Mouse (Mus musculus): ENCODE measurements around the gene Hs2st1. TPM values are rescaled to one million over a fixed set of nuclear protein-coding genes. Genes with fewer than 3 reads are reported as not detected.

The Hs2st1 gene
- polyA plus RNA-seq, 1 experiment from 2014 or later: 13.7 TPM

DNA sequence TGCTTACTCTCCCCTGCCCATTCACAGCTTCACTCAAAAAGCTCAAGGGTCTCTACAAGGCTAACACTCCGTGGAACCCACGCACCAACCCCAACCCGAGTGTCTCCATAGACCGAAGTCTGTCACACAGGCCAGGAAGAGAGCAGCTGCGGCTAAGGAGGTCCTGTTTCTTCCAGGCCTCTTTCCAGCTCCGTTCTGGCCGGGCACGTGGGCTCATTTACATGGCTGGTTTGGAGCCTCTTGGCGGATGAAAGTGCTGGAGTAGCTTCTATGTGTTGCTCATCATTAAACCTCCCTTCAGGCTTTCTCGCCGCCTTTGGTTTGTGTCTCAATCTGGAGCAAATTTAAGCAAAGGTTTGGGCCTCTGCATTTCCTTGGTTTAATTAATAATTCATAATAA, 164.7 kb downstream of the Hs2st1 start:
- WGBS: 85% methylated on average over 11 of the region's 11 CpGs
- H3K9me3 ChIP-seq: no peaks in the 10 kb centered on the region
- H3K4me3 ChIP-seq: no peak overlapping the region
- no peak for DNase-seq (ENCODE audit: extremely low spot score, low spot score)
- no peak overlapping the region for H3K27ac ChIP-seq
- no peaks in the 10 kb centered on the region for H3K36me3 ChIP-seq (replicated peaks)
- no peaks in the 10 kb centered on the region; the same call in 1 of the 2 replicates for H3K4me1 ChIP-seq
- H3K27me3 ChIP-seq (ENCODE audit: poor library complexity, severe bottlenecking): peaks cover 18% of the 10 kb centered on the region

DNA sequence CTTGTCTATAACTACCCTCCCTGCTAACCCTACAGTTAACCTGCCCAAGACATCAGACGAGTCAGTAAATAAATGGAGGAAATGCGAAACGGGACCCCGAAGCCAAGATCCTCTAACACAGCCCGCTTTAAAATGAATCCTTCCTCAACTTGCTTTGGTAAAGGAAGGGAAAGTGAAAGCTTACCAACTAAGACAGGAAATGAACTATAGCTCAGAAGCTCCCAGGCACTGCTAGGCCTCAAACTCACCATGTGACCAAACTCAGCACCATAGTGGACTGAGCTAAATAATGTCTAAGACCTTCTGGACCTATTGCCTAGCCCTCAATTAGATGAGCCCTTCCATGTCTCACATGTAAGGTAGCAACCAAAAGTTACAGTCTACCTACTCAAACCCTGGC, 168.7 kb downstream of the Hs2st1 start:
- peaks cover 29% of the 10 kb centered on the region for H3K27me3 ChIP-seq (ENCODE audit: poor library complexity, severe bottlenecking)
- H3K9me3 ChIP-seq: peaks cover 3% of the 10 kb centered on the region; the same call in 1 of the 2 replicates
- no peak overlapping the region for H3K27ac ChIP-seq
- no peak for DNase-seq (ENCODE audit: extremely low spot score, low spot score)
- H3K4me3 ChIP-seq: no peak overlapping the region
- H3K4me1 ChIP-seq: peaks cover 11% of the 10 kb centered on the region
- H3K36me3 ChIP-seq (replicated peaks): no peaks in the 10 kb centered on the region
- 87% methylated on average over 5 of the region's 5 CpGs for WGBS

DNA sequence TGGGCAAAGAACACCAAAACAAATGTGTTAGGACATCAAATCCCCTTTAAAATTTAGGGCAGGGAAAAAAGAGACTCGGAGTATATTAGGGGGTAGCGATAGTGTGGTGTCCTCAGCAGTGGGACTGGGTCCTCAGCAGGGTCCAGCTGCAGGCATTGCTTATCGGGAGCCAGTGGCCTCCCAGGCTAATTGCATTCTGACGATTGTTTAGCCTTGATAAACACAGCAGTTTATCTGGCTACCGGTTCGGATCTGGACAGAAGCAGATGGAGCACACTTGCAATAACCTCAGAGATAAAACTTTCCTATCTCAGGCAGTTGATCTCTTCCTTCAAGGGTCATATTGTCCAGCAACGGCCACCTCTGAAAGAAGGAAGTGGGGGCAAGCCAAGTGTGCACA, 169.1 kb downstream of the Hs2st1 start:
- Histone ChIP-seq H3K4me3 (no peak overlapping the region), H3K27ac (no peak overlapping the region), H3K4me1 (peaks cover 11% of the 10 kb centered on the region), H3K36me3 (replicated peaks) (no peaks in the 10 kb centered on the region), H3K27me3 (ENCODE audit: poor library complexity, severe bottlenecking) (peaks cover 29% of the 10 kb centered on the region), H3K9me3 (peaks cover 3% of the 10 kb centered on the region; the same call in 1 of the 2 replicates)
- WGBS: 73% methylated on average over 7 of the region's 7 CpGs
- DNase-seq (ENCODE audit: extremely low spot score, low spot score): no peak

DNA sequence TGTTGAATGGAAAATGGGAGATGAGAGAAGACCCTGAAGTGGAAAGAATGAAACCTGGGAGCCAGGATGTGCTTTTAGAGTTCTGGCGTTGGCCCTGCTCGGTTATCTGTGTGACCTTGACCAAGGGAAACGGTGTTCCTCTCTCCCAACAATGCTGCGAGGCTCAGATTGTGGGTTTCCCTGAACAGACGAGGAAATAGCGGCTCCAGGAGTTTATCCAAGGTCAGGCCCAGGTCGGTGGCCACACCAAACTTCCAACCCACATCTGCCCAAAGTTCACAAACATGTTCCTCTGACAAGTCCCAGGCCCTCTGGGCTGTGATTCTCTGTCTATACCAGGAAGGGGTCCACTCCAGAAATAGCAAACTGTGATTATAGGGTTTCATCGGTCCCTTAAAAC, 169.6 kb downstream of the Hs2st1 start:
- H3K4me3 ChIP-seq: no peak overlapping the region
- peaks cover 29% of the 10 kb centered on the region for H3K27me3 ChIP-seq (ENCODE audit: poor library complexity, severe bottlenecking)
- peaks cover 3% of the 10 kb centered on the region; the same call in 1 of the 2 replicates for H3K9me3 ChIP-seq
- peaks cover 11% of the 10 kb centered on the region for H3K4me1 ChIP-seq
- no peak for DNase-seq (ENCODE audit: extremely low spot score, low spot score)
- no peak overlapping the region for H3K27ac ChIP-seq
- no peaks in the 10 kb centered on the region for H3K36me3 ChIP-seq (replicated peaks)
- 84% methylated on average over 8 of the region's 8 CpGs for WGBS

DNA sequence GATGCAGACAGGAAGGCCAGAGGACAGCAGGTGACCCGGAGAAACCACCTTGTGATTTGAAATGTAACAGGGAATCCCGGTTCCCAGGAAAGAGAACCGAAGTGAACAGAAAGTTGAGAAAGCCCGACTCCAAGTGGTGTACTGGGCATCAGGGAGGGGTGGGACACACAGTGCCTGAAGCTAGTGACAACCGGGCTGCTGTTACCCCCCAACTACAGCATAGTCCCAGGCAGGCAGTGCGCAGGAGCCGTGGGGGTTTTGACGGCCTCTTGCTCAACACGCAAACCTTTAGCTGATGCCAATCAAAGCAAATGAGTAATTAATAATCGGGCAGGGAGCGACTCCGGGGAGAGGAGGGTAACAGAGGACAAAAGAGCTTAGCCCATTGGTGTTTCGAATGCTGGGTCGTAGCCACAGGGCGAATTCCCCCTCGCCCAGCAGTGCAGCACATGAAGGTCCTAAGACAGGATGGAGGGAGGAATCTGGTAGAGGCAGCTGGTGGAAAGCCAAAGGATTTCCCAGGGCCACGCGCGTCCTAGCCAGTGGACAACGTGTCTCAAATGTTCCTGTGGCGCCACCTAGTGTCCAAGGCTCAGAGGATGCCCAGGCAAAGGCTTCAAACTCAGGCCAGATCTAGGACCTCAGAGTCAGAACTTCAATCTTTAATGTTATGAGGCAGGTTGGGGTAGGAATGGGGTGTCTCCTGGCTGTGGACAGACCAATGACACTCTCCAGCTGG, 170.5 kb downstream of the Hs2st1 start:
- Histone ChIP-seq H3K27ac (peak overlapping the region; percentile 67), H3K27me3 (ENCODE audit: poor library complexity, severe bottlenecking) (peaks cover 29% of the 10 kb centered on the region), H3K9me3 (peaks cover 3% of the 10 kb centered on the region; the same call in 1 of the 2 replicates), H3K4me3 (peak overlapping the region; percentile 37), H3K4me1 (peaks cover 11% of the 10 kb centered on the region), H3K36me3 (replicated peaks) (no peaks in the 10 kb centered on the region)
- WGBS: 35% methylated on average over 21 of the region's 21 CpGs
- DNase-seq (ENCODE audit: extremely low spot score, low spot score): peak; percentile 83

DNA sequence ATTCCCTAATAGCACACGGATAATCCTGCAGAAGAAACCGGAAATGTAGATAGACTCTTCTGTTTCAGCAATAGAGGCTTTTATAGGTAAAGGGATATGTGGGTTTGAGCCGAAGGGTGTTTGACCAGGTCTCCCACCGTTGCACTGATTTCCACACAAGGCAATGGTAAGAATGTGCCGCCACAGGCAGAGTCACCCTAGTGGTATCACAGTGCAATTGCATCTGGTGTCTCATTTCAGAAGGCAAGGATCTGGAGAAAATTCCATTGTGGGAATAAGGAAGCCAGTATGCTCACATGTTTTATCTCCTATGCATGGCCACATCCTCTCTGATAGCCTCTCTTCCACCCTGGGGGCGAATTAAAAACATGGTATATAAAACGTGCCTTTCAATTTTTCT, 171.8 kb downstream of the Hs2st1 start:
- Histone ChIP-seq H3K27ac (no peak overlapping the region), H3K27me3 (ENCODE audit: poor library complexity, severe bottlenecking) (peaks cover 29% of the 10 kb centered on the region), H3K36me3 (replicated peaks) (no peaks in the 10 kb centered on the region), H3K4me3 (no peak overlapping the region), H3K4me1 (peaks cover 11% of the 10 kb centered on the region), H3K9me3 (peaks cover 3% of the 10 kb centered on the region; the same call in 1 of the 2 replicates)
- no peak for DNase-seq (ENCODE audit: extremely low spot score, low spot score)
- 77% methylated on average over 7 of the region's 7 CpGs for WGBS

DNA sequence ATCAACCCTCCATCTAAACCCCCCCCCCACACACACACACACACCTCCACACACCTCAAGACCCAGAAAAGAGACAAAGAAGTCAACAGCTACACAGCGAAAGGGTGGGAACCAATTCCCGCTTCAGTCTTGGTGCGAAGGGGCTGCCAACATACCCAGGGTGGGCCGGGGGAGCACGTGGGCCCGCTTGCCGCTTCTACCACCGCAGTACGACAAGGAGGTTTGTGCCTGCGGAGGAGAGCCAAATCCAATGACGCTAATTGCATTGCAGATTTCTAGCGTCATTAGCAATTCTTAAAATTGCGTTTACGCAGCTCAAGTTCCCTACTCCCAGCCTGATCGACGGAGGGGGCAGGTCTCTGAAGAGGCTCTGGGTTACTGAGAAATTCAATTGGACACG, 173.5 kb downstream of the Hs2st1 start:
- Histone ChIP-seq H3K36me3 (replicated peaks) (no peaks in the 10 kb centered on the region), H3K4me3 (no peak overlapping the region), H3K4me1 (peaks cover 11% of the 10 kb centered on the region), H3K27me3 (ENCODE audit: poor library complexity, severe bottlenecking) (peaks cover 29% of the 10 kb centered on the region), H3K9me3 (peaks cover 3% of the 10 kb centered on the region; the same call in 1 of the 2 replicates), H3K27ac (no peak overlapping the region)
- 64% methylated on average over 17 of the region's 17 CpGs for WGBS
- no peak for DNase-seq (ENCODE audit: extremely low spot score, low spot score)

DNA sequence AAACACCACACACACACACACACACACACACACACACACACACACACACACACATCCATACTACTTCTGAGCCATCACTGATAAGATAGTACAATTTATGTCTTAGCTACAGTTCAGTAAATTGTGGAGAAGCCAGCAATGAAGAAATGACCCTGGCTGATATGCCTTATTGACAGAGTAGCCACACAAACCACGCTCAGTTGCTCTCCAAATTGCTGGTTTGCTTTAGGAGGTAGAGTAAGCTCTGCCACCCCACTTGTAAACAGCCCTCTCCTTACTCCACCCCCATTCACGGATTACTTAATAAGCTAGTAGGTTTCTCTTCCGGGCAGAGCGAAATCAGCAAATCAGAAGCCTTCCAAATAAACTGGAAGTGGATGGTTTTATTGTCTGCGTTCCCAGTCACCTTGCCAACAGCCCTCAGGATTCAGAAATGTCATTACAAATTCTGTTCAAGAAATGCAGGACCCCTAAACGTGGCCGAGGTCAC, 175.5 kb downstream of the Hs2st1 start:
- Histone ChIP-seq H3K4me3 (no peak overlapping the region), H3K4me1 (peaks cover 6% of the 10 kb centered on the region), H3K9me3 (peaks cover 3% of the 10 kb centered on the region; the same call in 1 of the 2 replicates), H3K27ac (no peak overlapping the region), H3K27me3 (ENCODE audit: poor library complexity, severe bottlenecking) (peaks cover 26% of the 10 kb centered on the region), H3K36me3 (replicated peaks) (no peaks in the 10 kb centered on the region)
- 81% methylated on average over 7 of the region's 7 CpGs for WGBS
- no peak for DNase-seq (ENCODE audit: extremely low spot score, low spot score)

DNA sequence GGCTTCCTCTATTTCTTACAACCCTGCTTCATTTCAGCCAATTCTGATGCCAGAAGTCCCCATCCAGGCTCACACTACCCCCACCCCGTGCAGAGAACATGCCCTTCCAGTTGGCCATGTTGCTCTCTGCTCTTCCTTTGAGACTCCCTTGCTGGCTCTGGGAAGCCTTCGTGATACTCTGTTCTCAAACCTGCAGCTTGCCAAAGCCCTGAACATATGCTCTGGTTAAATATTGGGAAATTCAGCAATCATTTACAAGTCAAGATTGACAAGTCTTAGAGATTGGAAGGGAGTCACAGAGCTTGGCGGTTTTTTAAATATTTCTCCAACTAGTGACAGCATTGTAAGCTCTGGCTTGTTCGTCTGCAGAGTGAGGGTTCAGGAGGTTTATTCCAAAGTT, 183.5 kb downstream of the Hs2st1 start:
- Histone ChIP-seq H3K36me3 (replicated peaks) (no peaks in the 10 kb centered on the region), H3K27me3 (ENCODE audit: poor library complexity, severe bottlenecking) (peaks cover 20% of the 10 kb centered on the region), H3K4me3 (no peak overlapping the region), H3K4me1 (peaks cover 5% of the 10 kb centered on the region), H3K9me3 (no peaks in the 10 kb centered on the region), H3K27ac (no peak overlapping the region)
- no peak for DNase-seq (ENCODE audit: extremely low spot score, low spot score)
- 89% methylated on average over 4 of the region's 4 CpGs for WGBS

DNA sequence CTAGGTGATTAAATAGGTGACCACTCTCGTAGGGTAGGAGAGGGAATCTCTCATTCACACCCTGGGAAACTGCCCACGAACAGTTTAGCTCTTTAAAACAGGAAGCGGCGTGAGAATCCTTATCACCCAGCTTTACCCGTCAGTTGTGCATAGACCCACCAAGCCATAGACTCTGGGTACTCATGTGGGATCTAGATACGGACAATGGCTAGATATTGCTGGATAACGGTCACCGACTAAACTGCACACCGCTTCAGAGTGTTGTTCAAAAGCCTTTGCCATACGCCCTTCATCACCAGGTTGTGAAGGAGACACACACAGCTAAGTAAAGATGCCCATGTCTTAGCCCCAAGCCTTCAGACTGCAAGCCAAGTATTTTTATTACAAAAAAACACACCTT, 185.3 kb downstream of the Hs2st1 start:
- no peaks in the 10 kb centered on the region for H3K36me3 ChIP-seq (replicated peaks)
- H3K9me3 ChIP-seq: no peaks in the 10 kb centered on the region
- H3K4me3 ChIP-seq: no peak overlapping the region
- peaks cover 25% of the 10 kb centered on the region for H3K27me3 ChIP-seq (ENCODE audit: poor library complexity, severe bottlenecking)
- no peak for DNase-seq (ENCODE audit: extremely low spot score, low spot score)
- 92% methylated on average over 10 of the region's 10 CpGs for WGBS
- H3K27ac ChIP-seq: no peak overlapping the region
- peaks cover 23% of the 10 kb centered on the region for H3K4me1 ChIP-seq

DNA sequence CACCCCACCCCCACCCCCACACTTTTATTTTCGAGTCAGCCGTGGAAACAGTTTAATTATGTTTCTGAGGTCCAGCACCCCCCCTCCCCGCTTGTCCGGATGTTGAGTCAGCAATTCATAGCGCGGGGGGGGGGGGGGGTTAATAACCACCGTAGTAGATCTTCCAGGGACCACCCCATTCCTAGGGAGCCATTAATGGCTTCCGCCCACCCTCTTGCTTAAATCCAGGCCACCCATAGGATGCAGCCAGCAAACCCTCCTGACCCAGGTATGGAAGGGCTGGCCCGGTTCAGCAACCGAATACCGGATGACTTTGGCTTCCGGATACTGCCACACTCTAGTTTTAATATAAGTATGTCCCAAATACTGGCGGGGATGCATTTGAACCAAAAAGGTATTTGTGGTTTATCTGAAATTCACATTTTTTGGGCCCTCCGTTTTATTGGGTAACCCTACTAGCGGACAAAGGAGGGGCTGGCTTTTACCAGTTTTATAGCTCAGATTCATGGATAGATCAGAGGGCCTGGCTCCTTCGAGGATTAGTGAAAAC, 188.5 kb downstream of the Hs2st1 start:
- 45% methylated on average over 16 of the region's 16 CpGs for WGBS
- H3K4me3 ChIP-seq: peak overlapping the region; percentile 39
- peaks cover 39% of the 10 kb centered on the region for H3K27me3 ChIP-seq (ENCODE audit: poor library complexity, severe bottlenecking)
- no peaks in the 10 kb centered on the region for H3K36me3 ChIP-seq (replicated peaks)
- no peaks in the 10 kb centered on the region for H3K9me3 ChIP-seq
- H3K4me1 ChIP-seq: peaks cover 55% of the 10 kb centered on the region
- DNase-seq (ENCODE audit: extremely low spot score, low spot score): no peak
- peak overlapping the region; percentile 69; the same call in 1 of the 2 replicates for H3K27ac ChIP-seq

DNA sequence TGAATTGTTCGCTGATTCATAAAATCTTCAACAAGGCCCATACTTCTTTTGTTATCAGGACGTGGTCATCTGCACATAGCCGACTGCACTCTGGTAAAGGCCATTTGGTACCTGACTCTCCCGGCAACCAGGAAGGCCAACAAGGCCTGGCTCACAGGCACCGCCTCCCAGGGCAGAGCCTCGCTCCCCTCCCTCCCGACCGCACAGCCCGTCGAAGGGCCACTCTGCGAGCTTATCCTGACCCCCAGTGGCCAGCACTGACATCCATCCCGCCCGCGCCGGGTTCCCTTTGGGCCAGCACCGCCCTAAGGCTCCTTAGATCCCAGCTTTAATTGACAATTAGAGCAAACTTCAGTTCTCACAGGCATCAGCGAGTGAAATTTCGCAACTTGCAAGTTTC, 189.1 kb downstream of the Hs2st1 start:
- no peaks in the 10 kb centered on the region for H3K9me3 ChIP-seq
- 3% methylated on average over 18 of the region's 18 CpGs for WGBS
- peak overlapping the region; percentile 39 for H3K4me3 ChIP-seq
- peaks cover 57% of the 10 kb centered on the region for H3K4me1 ChIP-seq
- H3K36me3 ChIP-seq (replicated peaks): no peaks in the 10 kb centered on the region
- peaks cover 45% of the 10 kb centered on the region for H3K27me3 ChIP-seq (ENCODE audit: poor library complexity, severe bottlenecking)
- DNase-seq (ENCODE audit: extremely low spot score, low spot score): peak; percentile 84
- peak overlapping the region; percentile 69 for H3K27ac ChIP-seq

DNA sequence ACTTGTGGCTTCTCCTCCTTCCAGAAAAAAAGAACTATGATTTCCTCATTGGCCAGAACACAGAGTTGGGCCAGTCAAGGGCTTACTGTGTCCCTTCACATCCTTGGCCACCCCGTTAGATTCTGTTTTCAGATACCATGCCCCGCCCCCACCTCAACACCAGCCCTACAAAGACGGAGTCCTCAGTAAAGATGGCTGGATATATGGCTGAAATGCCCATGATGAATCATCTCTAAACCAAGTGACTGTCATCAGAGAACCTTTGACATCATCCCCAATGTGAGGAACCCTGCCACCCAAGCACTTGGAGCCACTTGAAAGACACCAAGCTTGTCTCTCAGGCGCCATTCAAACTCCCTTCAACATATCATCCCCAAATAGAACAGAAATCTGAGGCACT, 190.2 kb downstream of the Hs2st1 start:
- DNase-seq (ENCODE audit: extremely low spot score, low spot score): no peak
- H3K4me1 ChIP-seq: peaks cover 57% of the 10 kb centered on the region
- H3K27ac ChIP-seq: no peak overlapping the region
- H3K27me3 ChIP-seq (ENCODE audit: poor library complexity, severe bottlenecking): peaks cover 53% of the 10 kb centered on the region
- no peaks in the 10 kb centered on the region for H3K9me3 ChIP-seq
- no peak overlapping the region for H3K4me3 ChIP-seq
- 87% methylated on average over 4 of the region's 4 CpGs for WGBS
- H3K36me3 ChIP-seq (replicated peaks): no peaks in the 10 kb centered on the region

Data from forebrain, embryonic 10.5 days (tissue).